Mouse (Mus musculus) telencephalon, adult 2 months (tissue): ENCODE results near the gene Rab17.

Experiments
- DNase-seq: peaks from one replicate; pipeline ENCODE4 v3.0.0-alpha.2; 2011; ENCODE audit warnings: low read depth, low spot score

The Rab17 gene

GRCm38 (mm10) chr1:90928575-90928934 lies 40.9 kb downstream of the Rab17 start:
- DNase-seq = peak; percentile 69

GRCm38 (mm10) chr1:90927929-90928574 lies 41.4 kb downstream of the Rab17 start:
- DNase-seq = no peak

DNA sequence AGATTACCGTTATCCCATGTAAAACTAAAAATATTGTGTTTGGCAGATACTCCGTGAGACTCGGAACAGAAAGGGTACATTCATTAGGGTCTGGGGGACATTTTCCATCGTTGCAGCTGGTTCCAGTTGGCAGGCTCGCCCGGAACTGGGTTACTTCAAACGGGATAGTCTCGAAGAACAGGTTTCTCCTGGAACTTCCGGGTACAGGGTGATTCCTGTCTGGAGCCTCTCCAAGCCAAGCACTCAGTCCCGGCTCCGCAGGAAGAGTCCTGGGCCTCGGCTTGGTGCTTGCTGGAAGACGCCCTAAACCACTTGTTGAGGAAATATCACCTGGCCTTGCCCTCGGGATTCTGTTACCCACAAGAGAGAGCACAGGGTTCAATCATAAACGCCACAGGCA lies 42.2 kb downstream of the Rab17 start:
- no peak for DNase-seq

DNA sequence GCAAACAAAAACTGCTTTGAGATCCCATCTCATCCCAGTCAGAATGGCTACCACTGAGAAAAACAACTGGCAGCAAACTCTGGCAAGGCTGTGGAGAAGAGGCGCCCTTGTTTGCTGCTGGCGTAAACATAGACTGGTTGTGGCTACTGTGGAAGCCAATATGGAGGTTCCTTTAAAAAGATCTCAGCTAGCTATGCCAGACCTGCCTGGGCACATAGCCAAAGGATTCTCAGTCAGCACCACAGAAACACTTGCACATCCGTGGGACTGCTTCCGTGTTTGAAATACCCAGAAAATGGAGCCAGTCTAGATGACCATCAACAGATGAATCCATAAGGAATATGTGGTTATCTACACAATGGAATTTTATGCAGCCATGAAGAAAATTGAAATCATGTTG lies 43.4 kb downstream of the Rab17 start:
- DNase-seq = peak; percentile 22

GRCm38 (mm10) chr1:90921687-90922086 lies 47.8 kb downstream of the Rab17 start:
- no peak for DNase-seq

GRCm38 (mm10) chr1:90917509-90917908 lies 52.0 kb downstream of the Rab17 start:
- no peak for DNase-seq

DNA sequence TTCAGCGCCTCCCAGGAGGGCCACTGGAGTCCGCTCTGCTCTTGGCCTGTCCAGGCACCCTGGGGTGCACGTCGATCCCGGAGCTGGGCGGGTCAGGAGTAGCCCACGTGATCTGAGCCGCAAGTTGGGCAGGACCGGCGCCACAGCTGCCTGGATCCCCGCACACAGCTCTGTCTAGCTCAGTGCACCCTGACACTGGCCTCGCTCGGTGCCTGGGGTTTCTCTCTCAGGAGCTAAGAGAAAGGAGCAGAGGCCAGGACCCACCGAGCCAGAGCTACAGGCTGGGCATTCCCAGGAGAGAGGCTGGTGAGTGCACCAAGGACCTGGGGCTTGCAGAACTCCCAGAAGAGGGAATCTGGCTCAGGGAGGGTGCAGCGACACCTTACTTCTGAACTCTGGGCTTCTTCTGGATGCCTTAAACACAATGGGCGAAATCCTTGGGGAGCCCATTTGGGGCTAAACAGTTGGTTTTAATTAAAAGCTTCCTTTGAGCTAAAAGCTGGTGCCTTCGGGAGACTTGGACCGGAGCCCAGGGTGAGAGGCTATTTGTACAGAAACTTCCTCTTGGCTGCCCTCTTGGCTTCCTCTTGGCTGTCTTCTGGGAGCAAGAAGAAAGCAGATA lies 54.4 kb downstream of the Rab17 start, which contains the start of gene Mlph:
Gene Mlph, plus strand, starts transcription at position 138 of the 622 bp plus-strand sequence.
- DNase-seq = no peak

GRCm38 (mm10) chr1:90913231-90913630 lies 56.2 kb downstream of the Rab17 start:
- no peak for DNase-seq

- no peak for DNase-seq
Measured at GRCm38 (mm10) chr1:90909631-90910152, 59.8 kb downstream of the Rab17 start.

DNA sequence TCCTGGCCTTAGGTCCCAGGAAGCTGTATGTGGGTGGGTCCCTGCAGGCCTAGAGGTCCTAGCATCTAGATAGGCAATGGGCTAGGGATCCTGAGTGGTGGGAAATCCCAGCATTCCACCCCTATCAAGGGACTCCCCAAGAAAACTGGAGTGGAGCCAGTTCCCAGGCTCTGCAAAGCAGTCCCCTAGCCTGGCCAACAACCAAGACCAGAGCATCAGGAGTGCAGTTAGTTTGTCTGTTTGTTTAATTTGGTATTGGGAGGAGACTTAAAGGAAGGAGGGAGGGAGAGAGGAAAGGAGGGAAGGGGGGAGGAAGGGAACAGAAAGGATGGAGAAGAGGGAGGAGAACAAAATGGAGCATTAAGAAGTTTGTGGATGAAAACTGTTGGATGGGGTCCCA lies 60.3 kb downstream of the Rab17 start:
- DNase-seq = no peak
